Mouse (Mus musculus): Measurements from ENCODE around the gene Lefty2. TPM values are rescaled to one million over a fixed set of nuclear protein-coding genes. Genes with fewer than 3 reads are reported as not detected.

The Lefty2 gene
- polyA plus RNA-seq (2017; shearing (Covaris generic)), result not detected

DNA sequence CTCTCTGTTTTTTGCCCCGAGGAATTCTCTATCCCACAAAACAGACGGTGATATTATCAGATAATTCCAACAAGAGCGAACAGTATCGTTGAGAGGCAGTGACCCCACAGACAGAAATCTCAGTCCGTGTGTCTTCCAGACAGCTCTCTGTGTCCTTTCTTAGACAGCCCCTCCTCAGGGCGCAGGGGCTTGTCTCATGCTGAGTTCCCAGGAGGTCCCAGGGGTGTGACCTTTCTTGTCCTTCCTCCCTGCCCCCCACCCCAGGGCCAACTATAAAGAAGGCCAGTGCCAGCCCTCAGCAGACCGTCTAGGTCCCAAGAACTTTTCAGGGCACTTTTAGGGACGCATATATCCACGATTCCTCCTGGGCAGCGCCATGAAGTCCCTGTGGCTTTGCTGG is at the start of gene Lefty2:
Gene Lefty2 (plus strand): TSS at position 301 of the 400 bp plus-strand sequence.

DNA sequence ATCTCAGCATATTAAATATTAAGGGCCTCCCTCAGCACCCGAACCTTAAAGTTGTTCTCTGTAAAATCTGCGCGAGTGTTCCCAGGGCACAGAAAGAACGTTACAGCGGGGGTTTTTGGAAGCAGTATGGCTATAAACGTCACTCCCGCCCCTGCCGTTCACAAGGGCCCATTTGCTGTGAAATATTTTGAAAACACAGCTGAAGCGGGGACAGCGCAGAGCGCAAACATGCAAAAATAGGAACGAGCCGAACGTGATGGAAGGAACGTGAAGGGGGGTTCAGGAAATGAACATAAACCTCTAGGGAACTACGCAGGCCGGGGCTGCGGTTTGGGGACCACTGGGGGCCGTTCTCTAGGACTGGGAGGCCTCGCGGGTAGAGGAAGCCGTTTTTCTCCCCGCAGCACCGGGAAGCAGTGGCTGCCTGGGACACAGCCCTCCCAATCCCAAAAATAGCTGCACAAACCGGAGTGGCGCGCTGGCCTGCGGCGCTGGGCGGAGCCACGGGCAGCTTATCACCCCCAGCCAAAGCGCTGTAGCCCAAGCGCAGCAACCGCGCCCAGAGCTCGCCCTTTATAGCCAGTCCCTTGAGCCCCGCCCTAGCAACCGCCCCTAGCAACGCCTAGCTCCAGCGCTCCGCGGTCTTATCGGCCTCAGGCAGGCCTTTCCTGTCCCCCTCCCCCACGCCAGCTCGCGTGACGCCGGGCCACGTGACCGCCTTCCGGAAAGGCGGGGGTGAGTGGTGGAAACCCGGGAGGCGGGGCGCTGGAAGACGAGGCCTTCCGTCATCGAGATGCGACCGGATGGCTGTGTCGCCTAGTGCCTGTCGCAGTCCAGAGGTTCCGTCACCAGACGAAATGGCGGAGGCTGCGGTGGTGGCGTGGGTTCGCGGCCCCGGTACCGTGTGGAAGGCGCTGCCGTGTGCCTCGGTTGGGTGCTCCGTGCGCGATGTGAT is 42.3 kb upstream of the Lefty2 start, which contains the start of gene Sde2:
Gene Sde2 (plus strand): TSS at position 812 of the 955 bp plus-strand sequence.

DNA sequence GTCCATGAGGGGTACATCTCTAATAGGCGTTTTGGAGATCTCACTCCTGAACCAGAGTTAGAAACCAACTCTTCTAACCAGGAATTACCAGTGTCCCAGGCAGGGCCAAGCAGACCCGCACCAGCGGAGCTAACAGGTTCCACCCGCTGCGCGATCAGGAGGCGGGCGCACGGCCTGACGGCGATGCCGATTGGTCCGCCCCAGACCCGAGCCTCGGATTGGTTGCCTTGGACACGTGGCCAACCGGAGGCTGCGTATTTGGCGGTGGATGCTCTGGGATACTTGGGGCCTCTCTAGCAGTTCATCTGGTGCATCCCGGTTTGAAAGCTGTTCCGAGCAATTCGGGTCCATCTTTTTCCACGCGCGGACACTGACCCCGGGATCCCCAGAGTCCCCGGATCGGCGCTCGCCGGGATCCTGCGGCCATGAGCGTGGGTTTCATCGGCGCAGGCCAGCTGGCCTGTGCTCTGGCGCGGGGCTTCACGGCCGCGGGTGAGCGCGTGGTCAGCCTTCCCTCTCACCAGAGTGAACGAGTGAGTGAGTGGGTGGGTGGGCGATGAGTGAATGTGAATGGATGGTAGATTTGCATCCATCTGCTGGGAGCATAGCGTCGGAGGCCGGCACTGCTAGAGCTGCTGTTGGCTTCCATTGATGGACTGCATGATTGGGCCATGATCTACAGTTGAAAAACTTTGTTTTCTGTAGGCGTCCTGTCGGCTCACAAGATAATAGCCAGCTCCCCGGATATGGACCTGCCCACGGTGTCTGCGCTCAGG is 11.3 kb downstream of the Lefty2 start, which contains the start of gene Pycr2:
Gene Pycr2 (plus strand): TSS at position 255 of the 776 bp plus-strand sequence.

DNA sequence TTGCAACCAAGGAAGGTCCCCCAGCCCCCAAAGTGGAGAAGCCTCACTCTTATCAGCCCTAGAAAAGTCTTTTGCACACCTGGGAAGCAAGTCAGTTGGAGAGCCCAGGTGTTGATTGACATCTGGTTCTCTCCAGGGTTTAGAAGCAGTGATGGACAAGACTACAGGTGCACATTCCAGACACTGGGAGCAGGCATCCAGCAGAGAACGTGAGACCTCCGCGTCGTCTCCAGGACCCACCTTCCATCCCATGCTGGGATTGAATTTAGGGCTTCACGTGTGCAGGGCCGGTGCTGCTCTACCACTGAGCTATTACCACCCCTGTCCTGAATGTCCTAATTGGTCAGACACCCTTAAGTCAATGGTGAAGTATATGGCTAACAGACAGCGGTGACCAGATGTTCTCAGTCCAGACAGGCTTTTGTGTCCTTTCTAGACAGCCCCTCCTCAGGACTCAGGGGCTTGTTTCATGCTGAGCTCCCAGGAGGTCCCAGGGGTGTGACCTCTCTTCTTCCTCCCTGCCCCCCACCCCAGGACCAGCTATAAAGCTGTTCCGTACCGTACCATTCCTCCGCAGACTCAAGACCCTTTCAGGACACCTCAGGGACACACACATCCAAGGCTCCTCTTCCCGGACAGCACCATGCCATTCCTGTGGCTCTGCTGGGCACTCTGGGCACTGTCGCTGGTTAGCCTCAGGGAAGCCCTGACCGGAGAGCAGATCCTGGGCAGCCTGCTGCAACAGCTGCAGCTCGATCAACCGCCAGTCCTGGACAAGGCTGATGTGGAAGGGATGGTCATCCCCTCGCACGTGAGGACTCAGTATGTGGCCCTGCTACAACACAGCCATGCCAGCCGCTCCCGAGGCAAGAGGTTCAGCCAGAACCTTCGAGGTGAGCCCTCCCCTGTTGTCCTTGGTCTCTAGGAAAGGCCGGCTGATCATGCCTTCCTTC is 41.8 kb downstream of the Lefty2 start, which contains the start of gene Lefty1:
Gene Lefty1 (plus strand): TSS at position 556 of the 953 bp plus-strand sequence.

DNA sequence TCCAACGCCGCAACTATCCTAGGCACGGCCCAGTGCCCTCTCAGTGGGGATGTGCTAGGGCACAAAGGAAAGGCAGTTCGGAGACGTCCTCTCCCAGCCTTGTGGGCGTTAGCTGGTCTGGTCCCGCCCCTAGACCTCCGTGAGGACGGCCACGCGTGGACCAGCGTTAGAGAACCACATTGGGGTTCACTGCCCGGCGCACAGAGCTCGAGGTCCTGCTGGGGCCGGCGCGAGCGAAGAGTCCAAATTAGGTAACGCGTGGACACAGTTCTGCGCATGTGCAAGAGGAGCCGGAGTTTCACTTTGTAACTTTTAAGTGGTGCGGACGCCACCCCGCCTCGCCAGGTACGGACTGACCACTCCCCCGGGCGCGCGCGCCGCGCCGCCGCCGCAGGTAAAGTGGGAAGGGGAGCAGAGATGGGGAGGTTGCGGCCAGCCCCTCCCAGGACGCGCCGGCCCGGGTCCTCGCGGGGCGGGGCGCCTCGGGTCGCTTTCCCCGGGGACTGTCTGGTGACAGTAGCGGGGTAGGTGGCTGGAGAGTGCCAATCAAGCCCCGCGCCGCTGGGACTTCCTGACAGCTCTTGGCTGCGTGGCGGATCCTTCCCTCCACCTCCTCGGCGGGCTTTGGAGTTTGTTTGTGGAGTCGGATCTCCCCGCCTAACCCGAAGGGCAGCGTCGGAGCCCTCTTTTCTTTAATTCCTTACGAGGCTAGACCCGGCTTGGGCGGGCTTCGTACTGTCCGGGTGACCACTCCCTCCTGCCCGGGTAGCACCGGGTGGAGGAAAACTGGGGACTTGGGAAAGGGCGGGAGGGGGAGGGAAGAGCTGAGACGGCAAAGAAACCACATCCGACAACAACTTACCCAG is 49.5 kb downstream of the Lefty2 start, which contains the start of gene Tmem63a:
Gene Tmem63a (plus strand): TSS at position 179 of the 866 bp plus-strand sequence.

Other genes starting within 250 kb of the Lefty2 start
- gene Mixl1, start 196.1 kb upstream of the Lefty2 start, polyA plus RNA-seq (2017; shearing (Covaris generic)), result not detected
- gene Acbd3, start 167.1 kb upstream of the Lefty2 start, polyA plus RNA-seq (2017; shearing (Covaris generic)), result 13.6 TPM
- gene H3f3a, start 79.2 kb upstream of the Lefty2 start, polyA plus RNA-seq (2017; shearing (Covaris generic)), result 1,148 TPM
- 54.9 TPM for gene Sde2, start 42.0 kb upstream of the Lefty2 start, polyA plus RNA-seq (2017; shearing (Covaris generic))
- 117 TPM for gene Pycr2, start 11.2 kb downstream of the Lefty2 start, polyA plus RNA-seq (2017; shearing (Covaris generic))
- gene Lefty1, start 41.9 kb downstream of the Lefty2 start, polyA plus RNA-seq (2017; shearing (Covaris generic)), result 0.35 TPM
- gene Tmem63a, start 49.2 kb downstream of the Lefty2 start, polyA plus RNA-seq (2017; shearing (Covaris generic)), result 61.5 TPM
- 402 TPM for gene Ephx1, start 127.8 kb downstream of the Lefty2 start, polyA plus RNA-seq (2017; shearing (Covaris generic))
- gene 9130409I23Rik, start 158.1 kb downstream of the Lefty2 start, polyA plus RNA-seq (2017; shearing (Covaris generic)), result not detected

Measured in inflammation-experienced regulatory T-cells, adult 16 weeks (primary cell).